Mouse (Mus musculus): ENCODE measurements around the gene Hnrnph1. TPM values are rescaled to one million over a fixed set of nuclear protein-coding genes. Genes with fewer than 3 reads are reported as not detected.

The Hnrnph1 gene
- polyA plus RNA-seq (2014; fragmentation: Nextera tagmentation; extraction: Ambion mirVana): 386 and 420 TPM in 2 replicates

DNA sequence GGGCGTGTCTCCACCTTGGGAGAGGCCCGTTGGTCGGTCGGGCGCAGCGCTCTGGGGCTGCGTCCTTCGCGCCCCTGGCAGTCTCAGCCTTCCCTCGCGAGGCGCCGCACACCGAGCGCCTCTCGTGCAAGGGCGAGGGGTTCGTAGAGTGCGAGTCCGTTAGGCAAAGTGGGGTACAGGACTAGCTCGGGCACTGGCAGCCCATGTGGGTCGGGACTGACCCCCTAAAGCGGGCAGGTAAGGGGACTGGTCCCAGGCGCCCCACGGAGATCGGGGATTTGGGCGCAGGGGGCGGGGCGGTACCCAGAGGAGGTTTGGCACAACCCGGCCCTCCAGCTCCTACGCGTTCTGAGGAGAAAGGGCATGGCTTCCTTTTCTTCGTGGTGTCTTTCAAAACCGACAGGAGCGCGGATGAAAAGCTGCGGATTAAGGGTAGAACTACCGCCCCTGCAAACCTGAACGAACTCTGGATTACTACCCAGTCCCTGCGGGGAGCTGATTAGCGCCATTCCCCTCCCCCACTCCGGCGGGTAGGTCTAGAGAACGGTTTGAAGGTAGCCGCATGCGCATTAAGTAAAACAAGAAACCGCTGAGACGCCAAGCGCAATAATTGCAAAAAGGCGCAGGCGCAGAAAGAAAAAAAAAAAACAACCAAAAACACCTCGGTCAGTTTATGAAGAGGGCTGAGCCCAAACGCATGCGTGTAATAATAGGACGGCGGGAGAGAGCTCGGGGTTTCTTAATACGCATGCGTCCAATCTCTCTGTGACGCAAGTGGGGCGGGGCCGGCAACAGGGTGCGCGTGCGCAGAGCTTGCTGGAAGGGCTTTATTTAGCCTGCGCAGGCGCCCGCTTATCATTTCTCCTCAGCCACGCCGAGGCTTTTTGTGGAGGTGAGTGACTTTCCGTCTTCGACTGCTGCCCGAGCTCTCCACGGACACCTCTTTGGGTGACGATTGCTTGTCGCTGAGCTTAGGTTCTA lies at the start of gene Hnrnph1:
Gene Hnrnph1, plus strand, starts transcription at position 80 of the 981 bp plus-strand sequence.
- Histone ChIP-seq H3K9me3 (ENCODE audit: control insufficient read depth, low read length) (no peaks in the 10 kb centered on the region), H3K27ac (replicated peaks; ENCODE audit: low read depth, low read length) (peak within 1 kb of the TSS; percentile 100), H3K4me3 (ENCODE audit: low read depth, low read length) (peak within 1 kb of the TSS; percentile 99), H3K4me2 (ENCODE audit: low read depth, low read length) (peak within 1 kb of the TSS; percentile 92), H3K4me1 (ENCODE audit: control insufficient read depth, insufficient read depth, low read length) (peaks cover 19% of the 10 kb centered on the region), H3K9ac (ENCODE audit: low read depth, low read length) (peak within 1 kb of the TSS; percentile 99), H3K27me3 (replicated peaks; ENCODE audit: control insufficient read depth, insufficient read depth, low read length) (no peaks in the 10 kb centered on the region), H3K36me3 (ENCODE audit: control insufficient read depth, insufficient read depth, low read length) (peaks cover 28% of the 10 kb centered on the region)
- under 1% methylated on average over 74 of the region's 76 CpGs for WGBS
- peak; percentile 99 for DNase-seq (ENCODE audit: low spot score)
- peak; percentile 92 for ATAC-seq (ENCODE audit: low read depth)

DNA sequence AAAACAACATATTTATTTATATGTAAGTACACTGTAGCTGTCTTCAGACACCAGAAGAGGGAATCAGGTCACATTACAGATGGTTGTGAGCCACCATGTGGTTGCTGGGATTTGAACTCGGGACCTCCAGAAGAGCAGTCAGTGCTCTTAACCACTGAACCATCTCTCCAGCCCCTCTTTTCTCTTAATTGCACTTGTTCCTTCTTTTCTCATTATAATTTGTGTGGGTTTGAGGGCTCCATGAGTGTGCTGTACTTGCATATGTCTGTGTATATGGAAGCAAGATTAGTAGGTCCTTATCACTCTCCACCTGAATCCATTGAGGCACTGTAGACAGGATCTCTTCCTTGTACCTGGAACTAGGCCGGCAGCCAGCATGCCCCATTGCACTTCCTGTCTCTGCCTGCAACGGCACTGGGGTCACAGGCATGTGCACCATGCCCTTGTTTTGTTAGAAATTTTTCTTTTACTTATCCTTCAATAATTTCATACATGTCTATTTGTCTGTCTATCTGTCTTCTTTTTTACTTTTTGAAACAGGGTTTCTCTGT lies 48.6 kb upstream of the Hnrnph1 start:
- no peak overlapping the region for H3K4me3 ChIP-seq (ENCODE audit: low read depth, low read length)
- no peak overlapping the region for H3K9ac ChIP-seq (ENCODE audit: low read depth, low read length)
- no peaks in the 10 kb centered on the region for H3K27me3 ChIP-seq (replicated peaks; ENCODE audit: control insufficient read depth, insufficient read depth, low read length)
- H3K36me3 ChIP-seq (ENCODE audit: control insufficient read depth, insufficient read depth, low read length): no peaks in the 10 kb centered on the region
- ATAC-seq (ENCODE audit: low read depth) (no peak), DNase-seq (ENCODE audit: low spot score) (no peak)
- peaks cover 21% of the 10 kb centered on the region for H3K4me1 ChIP-seq (ENCODE audit: control insufficient read depth, insufficient read depth, low read length)
- WGBS: 89% methylated on average over 3 of the region's 3 CpGs
- no peak overlapping the region for H3K4me2 ChIP-seq (ENCODE audit: low read depth, low read length)
- H3K27ac ChIP-seq (replicated peaks; ENCODE audit: low read depth, low read length): no peak overlapping the region
- no peaks in the 10 kb centered on the region for H3K9me3 ChIP-seq (ENCODE audit: control insufficient read depth, low read length)

DNA sequence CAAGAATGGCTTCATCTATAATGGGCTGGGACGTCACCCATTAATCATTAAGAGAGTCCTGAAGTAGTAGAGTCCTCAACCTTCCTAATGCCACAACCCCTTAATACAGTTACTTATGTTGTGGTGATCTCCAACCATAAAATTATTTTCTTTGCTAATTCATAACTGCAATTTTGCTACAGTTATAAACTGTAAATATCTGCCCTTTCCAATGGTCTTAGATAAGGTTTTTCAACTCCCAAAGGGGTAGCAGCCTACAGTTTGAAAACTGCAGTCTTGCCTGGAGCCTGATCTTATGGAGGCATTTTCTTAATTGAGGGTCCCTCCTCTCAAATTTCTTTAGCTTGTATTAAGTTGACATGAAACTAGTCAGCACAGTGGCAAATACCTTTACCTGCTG lies 47.4 kb upstream of the Hnrnph1 start:
- Histone ChIP-seq H3K4me3 (ENCODE audit: low read depth, low read length) (no peak overlapping the region), H3K9me3 (ENCODE audit: control insufficient read depth, low read length) (no peaks in the 10 kb centered on the region), H3K27me3 (replicated peaks; ENCODE audit: control insufficient read depth, insufficient read depth, low read length) (no peaks in the 10 kb centered on the region), H3K27ac (replicated peaks; ENCODE audit: low read depth, low read length) (no peak overlapping the region), H3K9ac (ENCODE audit: low read depth, low read length) (no peak overlapping the region), H3K36me3 (ENCODE audit: control insufficient read depth, insufficient read depth, low read length) (no peaks in the 10 kb centered on the region), H3K4me2 (ENCODE audit: low read depth, low read length) (no peak overlapping the region), H3K4me1 (ENCODE audit: control insufficient read depth, insufficient read depth, low read length) (peaks cover 9% of the 10 kb centered on the region)
- DNase-seq (ENCODE audit: low spot score): no peak
- WGBS: 93% methylated on average over 1 of the region's 1 CpGs
- no peak for ATAC-seq (ENCODE audit: low read depth)

GRCm38 (mm10) chr11:50333181-50333580 lies 43.6 kb upstream of the Hnrnph1 start:
- 82% methylated on average over 3 of the region's 3 CpGs for WGBS
- Histone ChIP-seq H3K4me1 (ENCODE audit: control insufficient read depth, insufficient read depth, low read length) (no peaks in the 10 kb centered on the region), H3K9me3 (ENCODE audit: control insufficient read depth, low read length) (no peaks in the 10 kb centered on the region), H3K4me3 (ENCODE audit: low read depth, low read length) (no peak overlapping the region), H3K4me2 (ENCODE audit: low read depth, low read length) (no peak overlapping the region), H3K27me3 (replicated peaks; ENCODE audit: control insufficient read depth, insufficient read depth, low read length) (no peaks in the 10 kb centered on the region), H3K9ac (ENCODE audit: low read depth, low read length) (no peak overlapping the region), H3K36me3 (ENCODE audit: control insufficient read depth, insufficient read depth, low read length) (no peaks in the 10 kb centered on the region), H3K27ac (replicated peaks; ENCODE audit: low read depth, low read length) (no peak overlapping the region)
- DNase-seq (ENCODE audit: low spot score) (no peak), ATAC-seq (ENCODE audit: low read depth) (no peak)

DNA sequence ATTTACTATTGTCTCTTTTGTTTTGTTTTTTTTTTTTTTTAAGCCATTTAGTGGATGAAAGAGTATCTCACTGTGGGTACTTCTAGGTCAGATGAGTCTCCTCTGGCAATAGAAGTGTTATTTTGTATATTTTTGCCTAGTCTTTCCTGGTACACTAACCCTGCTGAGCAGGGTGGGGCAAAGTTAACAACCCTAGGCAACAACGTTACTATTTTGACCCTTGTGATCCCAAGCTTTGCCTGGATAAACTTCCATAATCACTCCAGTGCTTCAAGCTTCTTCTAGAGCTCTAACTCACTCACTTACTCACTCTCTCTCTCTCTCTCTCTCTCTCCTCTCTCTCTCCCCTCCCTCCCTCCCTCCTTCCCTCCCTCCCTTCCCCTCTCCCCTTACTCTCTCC lies 40.7 kb upstream of the Hnrnph1 start:
- Histone ChIP-seq H3K4me2 (ENCODE audit: low read depth, low read length) (no peak overlapping the region), H3K4me3 (ENCODE audit: low read depth, low read length) (no peak overlapping the region), H3K36me3 (ENCODE audit: control insufficient read depth, insufficient read depth, low read length) (no peaks in the 10 kb centered on the region), H3K9me3 (ENCODE audit: control insufficient read depth, low read length) (no peaks in the 10 kb centered on the region), H3K27ac (replicated peaks; ENCODE audit: low read depth, low read length) (no peak overlapping the region), H3K9ac (ENCODE audit: low read depth, low read length) (no peak overlapping the region), H3K27me3 (replicated peaks; ENCODE audit: control insufficient read depth, insufficient read depth, low read length) (no peaks in the 10 kb centered on the region), H3K4me1 (ENCODE audit: control insufficient read depth, insufficient read depth, low read length) (no peaks in the 10 kb centered on the region)
- ATAC-seq (ENCODE audit: low read depth) (no peak), DNase-seq (ENCODE audit: low spot score) (no peak)
- 31% methylated on average over 1 of the region's 1 CpGs for WGBS

DNA sequence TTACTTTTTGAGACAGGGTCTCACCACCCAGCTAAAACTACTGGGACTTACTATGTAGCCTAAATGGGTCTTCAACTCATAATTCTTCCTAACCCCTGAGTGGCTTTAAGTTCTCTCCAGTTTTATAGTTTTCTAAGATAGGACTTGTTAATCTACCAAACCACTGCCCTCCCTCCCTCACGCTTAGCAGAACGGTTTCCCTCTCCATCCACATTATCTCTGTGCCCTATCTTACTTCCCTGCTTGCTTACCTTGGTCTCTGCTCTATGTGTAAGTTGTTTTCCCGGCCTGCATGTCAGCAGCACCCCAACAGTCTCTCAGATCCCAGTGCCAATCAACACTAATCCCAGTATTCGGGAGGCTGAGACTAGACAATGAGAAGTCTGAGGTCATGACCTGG lies 39.9 kb upstream of the Hnrnph1 start:
- H3K4me2 ChIP-seq (ENCODE audit: low read depth, low read length): no peak overlapping the region
- DNase-seq (ENCODE audit: low spot score) (no peak), ATAC-seq (ENCODE audit: low read depth) (no peak)

GRCm38 (mm10) chr11:50345486-50345885 lies 31.3 kb upstream of the Hnrnph1 start:
- H3K4me1 ChIP-seq (ENCODE audit: control insufficient read depth, insufficient read depth, low read length): no peaks in the 10 kb centered on the region
- no peaks in the 10 kb centered on the region for H3K36me3 ChIP-seq (ENCODE audit: control insufficient read depth, insufficient read depth, low read length)
- DNase-seq (ENCODE audit: low spot score): no peak
- no peak overlapping the region for H3K4me3 ChIP-seq (ENCODE audit: low read depth, low read length)
- no peaks in the 10 kb centered on the region for H3K9me3 ChIP-seq (ENCODE audit: control insufficient read depth, low read length)
- no peak for ATAC-seq (ENCODE audit: low read depth)
- no peak overlapping the region for H3K4me2 ChIP-seq (ENCODE audit: low read depth, low read length)
- H3K27me3 ChIP-seq (replicated peaks; ENCODE audit: control insufficient read depth, insufficient read depth, low read length): no peaks in the 10 kb centered on the region
- H3K9ac ChIP-seq (ENCODE audit: low read depth, low read length): no peak overlapping the region
- no peak overlapping the region for H3K27ac ChIP-seq (replicated peaks; ENCODE audit: low read depth, low read length)
- 80% methylated on average over 4 of the region's 4 CpGs for WGBS

More for the DNA sequence above, 39.9 kb upstream of the Hnrnph1 start:
- 75% methylated on average over 4 of the region's 4 CpGs for WGBS
- no peaks in the 10 kb centered on the region for H3K27me3 ChIP-seq (replicated peaks; ENCODE audit: control insufficient read depth, insufficient read depth, low read length)
- H3K4me1 ChIP-seq (ENCODE audit: control insufficient read depth, insufficient read depth, low read length): no peaks in the 10 kb centered on the region
- H3K36me3 ChIP-seq (ENCODE audit: control insufficient read depth, insufficient read depth, low read length): no peaks in the 10 kb centered on the region
- no peak overlapping the region for H3K27ac ChIP-seq (replicated peaks; ENCODE audit: low read depth, low read length)
- H3K9me3 ChIP-seq (ENCODE audit: control insufficient read depth, low read length): no peaks in the 10 kb centered on the region
- H3K9ac ChIP-seq (ENCODE audit: low read depth, low read length): no peak overlapping the region
- no peak overlapping the region for H3K4me3 ChIP-seq (ENCODE audit: low read depth, low read length)

DNA sequence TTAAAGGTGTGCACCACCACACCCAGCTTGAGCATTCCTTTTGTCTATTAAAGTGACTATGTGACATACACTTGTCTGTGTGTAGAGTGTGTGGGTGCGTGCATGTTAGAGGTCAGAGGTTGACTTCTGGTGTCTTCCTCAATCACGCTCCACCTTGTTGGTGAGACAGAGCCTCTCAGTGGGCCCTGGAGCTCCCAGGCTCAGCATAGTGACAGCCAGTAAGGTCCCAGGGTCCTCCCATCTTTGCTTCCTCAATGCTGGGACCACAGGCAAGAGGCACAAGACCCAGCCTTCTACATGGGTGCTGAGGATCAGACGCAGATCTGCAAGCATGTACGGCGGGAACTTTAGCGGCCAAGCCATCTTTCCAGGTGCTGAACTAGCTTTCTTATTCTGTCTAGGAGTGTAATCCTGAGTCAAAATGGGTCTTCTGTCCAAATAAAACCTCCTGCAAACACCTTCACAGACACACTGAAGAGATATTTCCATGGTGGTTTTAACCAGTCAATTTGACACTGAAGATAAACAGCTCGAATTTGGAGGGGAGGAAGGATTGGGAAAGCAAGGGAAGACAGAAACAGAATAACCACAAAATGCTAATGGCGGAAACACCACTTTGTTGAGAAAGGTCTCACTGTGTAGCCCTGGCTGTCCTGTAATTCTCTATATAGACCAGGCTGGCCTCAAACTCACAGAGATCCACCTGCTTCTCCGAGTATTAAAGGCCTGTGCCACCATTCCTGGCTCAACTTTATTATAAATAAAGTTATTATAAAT lies 30.3 kb upstream of the Hnrnph1 start:
- no peak overlapping the region for H3K27ac ChIP-seq (replicated peaks; ENCODE audit: low read depth, low read length)
- H3K4me1 ChIP-seq (ENCODE audit: control insufficient read depth, insufficient read depth, low read length): no peaks in the 10 kb centered on the region
- no peak for ATAC-seq (ENCODE audit: low read depth)
- no peak for DNase-seq (ENCODE audit: low spot score)
- H3K27me3 ChIP-seq (replicated peaks; ENCODE audit: control insufficient read depth, insufficient read depth, low read length): no peaks in the 10 kb centered on the region
- no peak overlapping the region for H3K4me3 ChIP-seq (ENCODE audit: low read depth, low read length)
- H3K4me2 ChIP-seq (ENCODE audit: low read depth, low read length): no peak overlapping the region
- H3K9ac ChIP-seq (ENCODE audit: low read depth, low read length): no peak overlapping the region
- no peaks in the 10 kb centered on the region for H3K9me3 ChIP-seq (ENCODE audit: control insufficient read depth, low read length)
- H3K36me3 ChIP-seq (ENCODE audit: control insufficient read depth, insufficient read depth, low read length): no peaks in the 10 kb centered on the region
- 84% methylated on average over 9 of the region's 9 CpGs for WGBS

All from embryonic facial prominence, embryonic 14.5 days (tissue).